27 mouse cellular contexts compared by ENCODE assay signal in the genomic region with DNA sequence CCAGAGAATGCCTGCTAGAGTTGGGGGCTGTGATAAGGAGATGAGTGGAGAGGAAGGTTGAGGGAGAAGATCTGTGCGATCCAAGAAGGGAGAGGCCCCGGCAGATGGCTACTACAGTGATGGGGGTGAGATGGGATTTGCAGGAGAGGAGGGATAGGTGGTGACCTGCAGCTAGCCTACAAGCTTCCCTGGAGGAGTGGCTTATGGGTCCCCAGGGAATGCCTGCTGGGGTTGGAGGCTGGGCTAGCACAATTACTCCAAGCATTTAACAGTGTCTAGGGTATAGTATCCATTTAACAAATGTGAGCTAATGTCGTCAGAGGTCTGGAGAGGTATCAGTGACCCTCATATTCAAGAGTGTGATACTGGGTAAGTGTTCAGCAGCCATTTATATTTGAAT. TPM values are rescaled to one million over a fixed set of nuclear protein-coding genes. Genes with fewer than 3 reads are reported as not detected.
DNase-seq lines count a peak whose midpoint lies in the region; ATAC-seq lines count a peak whose summit lies in the region.
"Had no signal": no experiment of that assay in that cellular context is flagged by ENCODE, and none has a peak within 500 bp of the region (broad histone marks: within the 10 kb centered on the region; RNA-seq: fewer than 3 reads in every experiment).

No protein-coding gene starts in this region.

- peak overlapping the region; percentile 64; the same call in 1 of the 2 replicates for H3K27ac ChIP-seq in heart, embryonic 10.5 days
- H3K27ac ChIP-seq in heart, embryonic 16.5 days (ENCODE audit: low read length), result peak overlapping the region; percentile 88
- peak overlapping the region; percentile 41 for H3K27ac ChIP-seq in brown adipose tissue, adult 24 weeks (replicated peaks; ENCODE audit: low read depth, low read length)
- H3K27ac ChIP-seq in liver, embryonic 15.5 days (replicated peaks), result 0 out of 2 replicates have a peak overlapping the region, but pooled peaks have one; percentile 61
- H3K27ac ChIP-seq in midbrain, embryonic 10.5 days (replicated peaks), result no peak overlapping the region
- H3K27ac ChIP-seq: embryonic facial prominence, embryonic 10.5 days; embryonic facial prominence, embryonic 15.5 days; forebrain, embryonic 12.5 days; hindbrain, embryonic 10.5 days; hindbrain, embryonic 15.5 days; midbrain, embryonic 12.5 days; neural tube, embryonic 12.5 days; stomach, postnatal 0 days had no signal

- intact Hi-C loops in heart, postnatal 25 days (cut with DNase I), result no loop called here
- intact Hi-C loops in heart, postnatal 10 days (cut with DNase I), result no loop called here

- peak overlapping the region; percentile 34 for H3K9ac ChIP-seq in heart, embryonic 16.5 days (ENCODE audit: low read length)
- no peak overlapping the region for H3K9ac ChIP-seq in liver, embryonic 15.5 days
- H3K9ac ChIP-seq: embryonic facial prominence, embryonic 15.5 days; forebrain, embryonic 12.5 days; hindbrain, embryonic 15.5 days; midbrain, embryonic 12.5 days; neural tube, embryonic 12.5 days had no signal

- ATAC-seq in heart, embryonic 16.5 days (replicated peaks; ENCODE audit: extremely low read depth, insufficient read depth, low FRiP score), result no peak
- no peak for ATAC-seq in liver, embryonic 15.5 days (ENCODE audit: insufficient read depth)
- ATAC-seq: inflammation-experienced regulatory T-cells, adult 6 months had no signal

- H3K4me2 ChIP-seq in heart, embryonic 16.5 days (ENCODE audit: low read depth, low read length), result no peak overlapping the region
- peak overlapping the region; percentile 37 for H3K4me2 ChIP-seq in liver, embryonic 15.5 days
- H3K4me2 ChIP-seq: embryonic facial prominence, embryonic 15.5 days; forebrain, embryonic 12.5 days; hindbrain, embryonic 15.5 days; midbrain, embryonic 12.5 days; neural tube, embryonic 12.5 days had no signal

- H3K4me3 ChIP-seq in heart, embryonic 10.5 days, result no peak overlapping the region
- no peak overlapping the region for H3K4me3 ChIP-seq in heart, embryonic 16.5 days (ENCODE audit: low read length)
- H3K4me3 ChIP-seq in brown adipose tissue, adult 24 weeks (ENCODE audit: insufficient read depth, low read depth, low read length), result no peak overlapping the region
- no peak overlapping the region for H3K4me3 ChIP-seq in liver, embryonic 15.5 days (replicated peaks)
- no peak overlapping the region for H3K4me3 ChIP-seq in midbrain, embryonic 10.5 days
- H3K4me3 ChIP-seq: embryonic facial prominence, embryonic 10.5 days; embryonic facial prominence, embryonic 15.5 days; forebrain, embryonic 12.5 days; hindbrain, embryonic 10.5 days; hindbrain, embryonic 15.5 days; midbrain, embryonic 12.5 days; myocyte; neural tube, embryonic 12.5 days had no signal

- H3K9me3 ChIP-seq in heart, embryonic 10.5 days, result no peaks in the 10 kb centered on the region
- 0 out of 2 replicates have a peak, but pooled peaks cover 3% of the 10 kb centered on the region for H3K9me3 ChIP-seq in heart, embryonic 16.5 days (replicated peaks; ENCODE audit: control insufficient read depth, low read length)
- peaks cover 6% of the 10 kb centered on the region; the same call in 1 of the 2 replicates for H3K9me3 ChIP-seq in liver, embryonic 15.5 days (replicated peaks)
- H3K9me3 ChIP-seq in midbrain, embryonic 10.5 days (replicated peaks), result no peaks in the 10 kb centered on the region; the same call in 1 of the 2 replicates
- H3K9me3 ChIP-seq: embryonic facial prominence, embryonic 15.5 days; hindbrain, embryonic 15.5 days; neural tube, embryonic 12.5 days had no signal

- 86% methylated on average over 3 of the region's 3 CpGs for WGBS in heart, embryonic 10.5 days
- WGBS in heart, embryonic 16.5 days, result 65% methylated on average over 3 of the region's 3 CpGs
- WGBS in liver, embryonic 15.5 days (ENCODE audit: insufficient replicate concordance), result 82% methylated on average over 3 of the region's 3 CpGs
- 84% methylated on average over 3 of the region's 3 CpGs for WGBS in midbrain, embryonic 10.5 days

- DNase-seq in heart, embryonic 10.5 days (ENCODE audit: low spot score), result no peak
- no peak for DNase-seq in heart, postnatal 25 days (ENCODE audit: low spot score)
- DNase-seq in heart, postnatal 10 days, result no peak
- DNase-seq in midbrain, embryonic 10.5 days (ENCODE audit: low spot score), result no peak
- DNase-seq: B cell, adult 2 months; cerebellum, adult 8-10 months; cerebellum, postnatal 25 days; gastrocnemius, postnatal 25 days; kidney, adult 11 months; kidney, postnatal 14 days; lung, postnatal 36 days; right cerebral cortex, adult 18-20 months; thymus, adult 18-20 months; thymus, postnatal 25 days had no signal

- H3K4me1 ChIP-seq in heart, embryonic 10.5 days, result peaks cover 6% of the 10 kb centered on the region; the same call in 1 of the 2 replicates
- H3K4me1 ChIP-seq in heart, embryonic 16.5 days (ENCODE audit: control insufficient read depth, insufficient read depth, low read length), result peaks cover 9% of the 10 kb centered on the region
- peaks cover 4% of the 10 kb centered on the region; the same call in 1 of the 2 replicates for H3K4me1 ChIP-seq in brown adipose tissue, adult 24 weeks (ENCODE audit: control insufficient read depth, insufficient read depth, insufficient read length, low read length)
- peaks cover 66% of the 10 kb centered on the region for H3K4me1 ChIP-seq in liver, embryonic 15.5 days (replicated peaks)
- no peaks in the 10 kb centered on the region for H3K4me1 ChIP-seq in midbrain, embryonic 10.5 days
- H3K4me1 ChIP-seq: embryonic facial prominence, embryonic 15.5 days; hindbrain, embryonic 10.5 days; hindbrain, embryonic 15.5 days; midbrain, embryonic 12.5 days; neural tube, embryonic 12.5 days had no signal

- H3K27me3 ChIP-seq in heart, embryonic 10.5 days (ENCODE audit: insufficient read depth, poor library complexity, severe bottlenecking), result no peaks in the 10 kb centered on the region
- H3K27me3 ChIP-seq in heart, embryonic 16.5 days (ENCODE audit: control insufficient read depth, insufficient read depth, low read length), result no peaks in the 10 kb centered on the region
- H3K27me3 ChIP-seq in liver, embryonic 15.5 days, result no peaks in the 10 kb centered on the region
- H3K27me3 ChIP-seq in midbrain, embryonic 10.5 days (ENCODE audit: low read depth, poor library complexity, severe bottlenecking), result no peaks in the 10 kb centered on the region
- H3K27me3 ChIP-seq: embryonic facial prominence, embryonic 15.5 days; forebrain, embryonic 12.5 days; hindbrain, embryonic 15.5 days; midbrain, embryonic 12.5 days; neural tube, embryonic 12.5 days had no signal

- no peaks in the 10 kb centered on the region for H3K36me3 ChIP-seq in heart, embryonic 10.5 days
- no peaks in the 10 kb centered on the region for H3K36me3 ChIP-seq in heart, embryonic 16.5 days (ENCODE audit: control insufficient read depth, insufficient read depth)
- no peaks in the 10 kb centered on the region for H3K36me3 ChIP-seq in liver, embryonic 15.5 days (replicated peaks)
- H3K36me3 ChIP-seq in midbrain, embryonic 10.5 days, result no peaks in the 10 kb centered on the region
- H3K36me3 ChIP-seq: embryonic facial prominence, embryonic 10.5 days; embryonic facial prominence, embryonic 15.5 days; forebrain, embryonic 12.5 days; hindbrain, embryonic 10.5 days; hindbrain, embryonic 15.5 days; midbrain, embryonic 12.5 days; neural tube, embryonic 12.5 days had no signal

RNA-seq across cellular contexts. Expression of a gene that starts 7.9 kb away (rescaled TPM):
- 133 and 207 TPM in 2 replicates for polyA plus RNA-seq in heart, embryonic 10.5 days (2016; fragmentation: Nextera tagmentation; extraction: Ambion mirVana)
- 100 to 1,000 TPM; 167 to 189 TPM for total RNA-seq in heart, postnatal 25 days (2021)
- 213 and 219 TPM in 2 replicates for polyA plus RNA-seq in heart, embryonic 16.5 days (2015; fragmentation: Nextera tagmentation; extraction: Ambion mirVana)
- total RNA-seq in heart, postnatal 10 days (2021), result 100 to 1,000 TPM; 221 to 255 TPM
- 74.5 and 79.6 TPM in 2 replicates for polyA plus RNA-seq in brown adipose tissue, adult 24 weeks (2012; ENCODE audit: insufficient read depth, insufficient read length, missing spikeins)
- 265 and 273 TPM in 2 replicates for polyA plus RNA-seq in liver, embryonic 15.5 days (2015; fragmentation: Nextera tagmentation; extraction: Ambion mirVana)
- polyA plus RNA-seq in midbrain, embryonic 10.5 days (2016; fragmentation: Nextera tagmentation; extraction: Ambion mirVana), result 26.9 and 30.0 TPM in 2 replicates
